Mouse (Mus musculus): ENCODE results near the gene Gm13420. TPM values are rescaled to one million over a fixed set of nuclear protein-coding genes. Genes with fewer than 3 reads are reported as not detected.

The Gm13420 gene
- polyA plus RNA-seq, 1 experiment from 2014 or later: not detected

GRCm38 (mm10) chr2:29723132-29723531 is 28.4 kb downstream of the Gm13420 start:
- Histone ChIP-seq H3K4me1 (ENCODE audit: control insufficient read depth in 2 of 2, insufficient read depth in 2 of 2, low read length in 2 of 2) (peaks cover 6 to 18% of the 10 kb centered on the region in 2 experiments), H3K36me3 (ENCODE audit: control insufficient read depth, insufficient read depth, low read length) (peaks cover 87% of the 10 kb centered on the region), H3K27me3 (ENCODE audit: control insufficient read depth, insufficient read depth, low read length) (no peaks in the 10 kb centered on the region), H3K9me3 (ENCODE audit: control insufficient read depth, low read length) (no peaks in the 10 kb centered on the region), H3K27ac (replicated peaks in 1 of 2; ENCODE audit: control insufficient read depth in 1 of 2, insufficient read depth in 1 of 2, low read depth in 2 of 2, low read length in 2 of 2) (no peak overlapping the region), H3K9ac (ENCODE audit: low read length) (no peak overlapping the region), H3K4me2 (ENCODE audit: low read length) (no peak overlapping the region), H3K4me3 (ENCODE audit: control insufficient read depth in 1 of 2, insufficient read depth in 1 of 2, low read depth in 1 of 2, low read length in 2 of 2) (no peak overlapping the region)
- ATAC-seq (ENCODE audit: insufficient number of reproducible peaks, insufficient read depth, low FRiP score, low read depth): 0 out of 2 replicates have a peak, but pooled peaks have one; percentile 16
- 49% methylated on average over 3 of the region's 3 CpGs for WGBS

- Histone ChIP-seq H3K27me3 (ENCODE audit: control insufficient read depth, insufficient read depth, low read length) (no peaks in the 10 kb centered on the region), H3K4me2 (ENCODE audit: low read length) (no peak overlapping the region), H3K4me1 (ENCODE audit: control insufficient read depth in 2 of 2, insufficient read depth in 2 of 2, low read length in 2 of 2) (peaks cover 37 to 52% of the 10 kb centered on the region in 2 experiments), H3K4me3 (ENCODE audit: control insufficient read depth in 1 of 2, insufficient read depth in 1 of 2, low read depth in 1 of 2, low read length in 2 of 2) (no peak overlapping the region), H3K9me3 (ENCODE audit: control insufficient read depth, low read length) (no peaks in the 10 kb centered on the region), H3K27ac (replicated peaks in 1 of 2; ENCODE audit: control insufficient read depth in 1 of 2, insufficient read depth in 1 of 2, low read depth in 2 of 2, low read length in 2 of 2) (no peak overlapping the region), H3K9ac (ENCODE audit: low read length) (no peak overlapping the region), H3K36me3 (ENCODE audit: control insufficient read depth, insufficient read depth, low read length) (peaks cover 57% of the 10 kb centered on the region)
- ATAC-seq (ENCODE audit: insufficient number of reproducible peaks, insufficient read depth, low FRiP score, low read depth): no peak
- WGBS: 58% methylated on average over 5 of the region's 5 CpGs
Measured at GRCm38 (mm10) chr2:29718581-29718980, 32.9 kb downstream of the Gm13420 start.

GRCm38 (mm10) chr2:29716691-29717090 is 34.8 kb downstream of the Gm13420 start:
- Histone ChIP-seq H3K36me3 (ENCODE audit: control insufficient read depth, insufficient read depth, low read length) (peaks cover 55% of the 10 kb centered on the region), H3K27ac (replicated peaks in 1 of 2; ENCODE audit: control insufficient read depth in 1 of 2, insufficient read depth in 1 of 2, low read depth in 2 of 2, low read length in 2 of 2) (peak overlapping the region; percentile 94 to 98), H3K27me3 (ENCODE audit: control insufficient read depth, insufficient read depth, low read length) (no peaks in the 10 kb centered on the region), H3K9me3 (ENCODE audit: control insufficient read depth, low read length) (no peaks in the 10 kb centered on the region), H3K4me1 (ENCODE audit: control insufficient read depth in 2 of 2, insufficient read depth in 2 of 2, low read length in 2 of 2) (peaks cover 42 to 57% of the 10 kb centered on the region in 2 experiments), H3K9ac (ENCODE audit: low read length) (0 out of 2 replicates have a peak overlapping the region, but pooled peaks have one; percentile 17), H3K4me3 (ENCODE audit: control insufficient read depth in 1 of 2, insufficient read depth in 1 of 2, low read depth in 1 of 2, low read length in 2 of 2) (no peak overlapping the region), H3K4me2 (ENCODE audit: low read length) (peak overlapping the region; percentile 51)
- peak; percentile 89 for ATAC-seq (ENCODE audit: insufficient number of reproducible peaks, insufficient read depth, low FRiP score, low read depth)
- WGBS: 8% methylated on average over 6 of the region's 6 CpGs

- ATAC-seq (ENCODE audit: insufficient number of reproducible peaks, insufficient read depth, low FRiP score, low read depth): peak; percentile 4; the same call in 1 of the 2 replicates
- H3K4me3 ChIP-seq (ENCODE audit: control insufficient read depth in 1 of 2, insufficient read depth in 1 of 2, low read depth in 1 of 2, low read length in 2 of 2): no peak overlapping the region
- H3K27ac ChIP-seq (replicated peaks in 1 of 2; ENCODE audit: control insufficient read depth in 1 of 2, insufficient read depth in 1 of 2, low read depth in 2 of 2, low read length in 2 of 2): peak overlapping the region; percentile 94 to 98
- WGBS: 12% methylated on average over 7 of the region's 7 CpGs
- peaks cover 55% of the 10 kb centered on the region for H3K36me3 ChIP-seq (ENCODE audit: control insufficient read depth, insufficient read depth, low read length)
- H3K4me1 ChIP-seq (ENCODE audit: control insufficient read depth in 2 of 2, insufficient read depth in 2 of 2, low read length in 2 of 2): peaks cover 45 to 61% of the 10 kb centered on the region in 2 experiments
- H3K27me3 ChIP-seq (ENCODE audit: control insufficient read depth, insufficient read depth, low read length): no peaks in the 10 kb centered on the region
- peak overlapping the region; percentile 51 for H3K4me2 ChIP-seq (ENCODE audit: low read length)
- H3K9ac ChIP-seq (ENCODE audit: low read length): peak overlapping the region; percentile 52
- no peaks in the 10 kb centered on the region for H3K9me3 ChIP-seq (ENCODE audit: control insufficient read depth, low read length)
Measured at GRCm38 (mm10) chr2:29716143-29716542, 35.3 kb downstream of the Gm13420 start.

- Histone ChIP-seq H3K4me3 (ENCODE audit: control insufficient read depth in 1 of 2, insufficient read depth in 1 of 2, low read depth in 1 of 2, low read length in 2 of 2) (no peak overlapping the region), H3K27me3 (ENCODE audit: control insufficient read depth, insufficient read depth, low read length) (no peaks in the 10 kb centered on the region), H3K9ac (ENCODE audit: low read length) (no peak overlapping the region), H3K4me1 (ENCODE audit: control insufficient read depth in 2 of 2, insufficient read depth in 2 of 2, low read length in 2 of 2) (peaks cover 41 to 58% of the 10 kb centered on the region in 2 experiments), H3K4me2 (ENCODE audit: low read length) (no peak overlapping the region), H3K9me3 (ENCODE audit: control insufficient read depth, low read length) (no peaks in the 10 kb centered on the region), H3K36me3 (ENCODE audit: control insufficient read depth, insufficient read depth, low read length) (peaks cover 51% of the 10 kb centered on the region), H3K27ac (replicated peaks in 1 of 2; ENCODE audit: control insufficient read depth in 1 of 2, insufficient read depth in 1 of 2, low read depth in 2 of 2, low read length in 2 of 2) (peak overlapping the region; percentile 37 to 94)
- WGBS: 57% methylated on average over 5 of the region's 5 CpGs
- ATAC-seq (ENCODE audit: insufficient number of reproducible peaks, insufficient read depth, low FRiP score, low read depth): no peak
Measured at GRCm38 (mm10) chr2:29714127-29714526, 37.4 kb downstream of the Gm13420 start.

GRCm38 (mm10) chr2:29713501-29713900 is 38.0 kb downstream of the Gm13420 start:
- Histone ChIP-seq H3K4me1 (ENCODE audit: control insufficient read depth in 2 of 2, insufficient read depth in 2 of 2, low read length in 2 of 2) (peaks cover 41 to 54% of the 10 kb centered on the region in 2 experiments), H3K27ac (replicated peaks in 1 of 2; ENCODE audit: control insufficient read depth in 1 of 2, insufficient read depth in 1 of 2, low read depth in 2 of 2, low read length in 2 of 2) (peak overlapping the region in 1 of 2 experiments; percentile 62; a peak in 2 of 4 replicates), H3K9ac (ENCODE audit: low read length) (0 out of 2 replicates have a peak overlapping the region, but pooled peaks have one; percentile 8), H3K9me3 (ENCODE audit: control insufficient read depth, low read length) (no peaks in the 10 kb centered on the region), H3K27me3 (ENCODE audit: control insufficient read depth, insufficient read depth, low read length) (no peaks in the 10 kb centered on the region), H3K36me3 (ENCODE audit: control insufficient read depth, insufficient read depth, low read length) (peaks cover 51% of the 10 kb centered on the region), H3K4me3 (ENCODE audit: control insufficient read depth in 1 of 2, insufficient read depth in 1 of 2, low read depth in 1 of 2, low read length in 2 of 2) (no peak overlapping the region), H3K4me2 (ENCODE audit: low read length) (no peak overlapping the region)
- no peak for ATAC-seq (ENCODE audit: insufficient number of reproducible peaks, insufficient read depth, low FRiP score, low read depth)
- WGBS: 92% methylated on average over 1 of the region's 2 CpGs

- WGBS: 49% methylated on average over 5 of the region's 5 CpGs
- Histone ChIP-seq H3K9ac (ENCODE audit: low read length) (0 out of 2 replicates have a peak overlapping the region, but pooled peaks have one; percentile 16), H3K27me3 (ENCODE audit: control insufficient read depth, insufficient read depth, low read length) (no peaks in the 10 kb centered on the region), H3K36me3 (ENCODE audit: control insufficient read depth, insufficient read depth, low read length) (peaks cover 58% of the 10 kb centered on the region), H3K4me1 (ENCODE audit: control insufficient read depth in 2 of 2, insufficient read depth in 2 of 2, low read length in 2 of 2) (peaks cover 35 to 46% of the 10 kb centered on the region in 2 experiments), H3K4me2 (ENCODE audit: low read length) (no peak overlapping the region), H3K4me3 (ENCODE audit: control insufficient read depth in 1 of 2, insufficient read depth in 1 of 2, low read depth in 1 of 2, low read length in 2 of 2) (no peak overlapping the region), H3K9me3 (ENCODE audit: control insufficient read depth, low read length) (no peaks in the 10 kb centered on the region), H3K27ac (replicated peaks in 1 of 2; ENCODE audit: control insufficient read depth in 1 of 2, insufficient read depth in 1 of 2, low read depth in 2 of 2, low read length in 2 of 2) (peak overlapping the region in 1 of 2 experiments; percentile 3; a peak in 1 of 4 replicates)
- ATAC-seq (ENCODE audit: insufficient number of reproducible peaks, insufficient read depth, low FRiP score, low read depth): no peak
Measured at GRCm38 (mm10) chr2:29711877-29712276, 39.6 kb downstream of the Gm13420 start.

GRCm38 (mm10) chr2:29711038-29711437 is 40.4 kb downstream of the Gm13420 start:
- no peak overlapping the region for H3K4me3 ChIP-seq (ENCODE audit: control insufficient read depth in 1 of 2, insufficient read depth in 1 of 2, low read depth in 1 of 2, low read length in 2 of 2)
- H3K9ac ChIP-seq (ENCODE audit: low read length): no peak overlapping the region
- peaks cover 29 to 38% of the 10 kb centered on the region in 2 experiments for H3K4me1 ChIP-seq (ENCODE audit: control insufficient read depth in 2 of 2, insufficient read depth in 2 of 2, low read length in 2 of 2)
- WGBS: 63% methylated on average over 3 of the region's 3 CpGs
- no peak for ATAC-seq (ENCODE audit: insufficient number of reproducible peaks, insufficient read depth, low FRiP score, low read depth)
- H3K27me3 ChIP-seq (ENCODE audit: control insufficient read depth, insufficient read depth, low read length): no peaks in the 10 kb centered on the region
- H3K27ac ChIP-seq (replicated peaks in 1 of 2; ENCODE audit: control insufficient read depth in 1 of 2, insufficient read depth in 1 of 2, low read depth in 2 of 2, low read length in 2 of 2): no peak overlapping the region
- no peak overlapping the region for H3K4me2 ChIP-seq (ENCODE audit: low read length)
- H3K36me3 ChIP-seq (ENCODE audit: control insufficient read depth, insufficient read depth, low read length): peaks cover 66% of the 10 kb centered on the region
- no peaks in the 10 kb centered on the region for H3K9me3 ChIP-seq (ENCODE audit: control insufficient read depth, low read length)

All from heart, embryonic 14.5 days (tissue).